Mouse (Mus musculus) megakaryocyte, embryonic 14.5 days (primary cell): ENCODE results near the gene Rhbdd3.

ENCODE experiments used
- FLI1 ChIP-seq: IDR thresholded peaks from 2 replicates; pipeline ENCODE4 v1.6.1; 2012; ENCODE audit warnings: low read length, inconsistent platforms, mixed read lengths
- GATA1 ChIP-seq: IDR thresholded peaks from 3 replicates; pipeline ENCODE4 v1.6.1; 2012; ENCODE audit warnings: mixed read lengths, low read length, inconsistent platforms, borderline replicate concordance

- TF ChIP-seq GATA1 (no peak), FLI1 (no peak)
These were observed 14.9 kb downstream of the Rhbdd3 start for GRCm38 (mm10) chr11:5113645-5114044.
